Mouse (Mus musculus) heart, postnatal 14 days (tissue): ENCODE measurements around the gene Tnnc2. TPM values are rescaled to one million over a fixed set of nuclear protein-coding genes. Genes with fewer than 3 reads are reported as not detected.
A peak's percentile ranks its signal among the peaks of the same experiment; 100 is the strongest.

Experiments
- DNase-seq, 2 experiments: peaks; one replicate each; pipeline ENCODE4 v3.0.0; 2021 to 2022
- intact Hi-C: fragments of 180-260 bp; cut with DNase I; formaldehyde crosslinking; loops from one replicate; pipeline ENCODE4 v1.15.1; 2025
- long read RNA-seq, 2 experiments: library from polyadenylated mRNA; stranded (forward); transcript quantifications; one replicate each; pipeline ENCODE4 v2.0.0; 2021
- total RNA-seq, 2 experiments: library from RNA; stranded (reverse); gene quantifications; 2 replicates each; pipeline ENCODE4 v1.2.3; 2021

Gene Tnnc2
- not detected for total RNA-seq
- long read RNA-seq, experiment 1 = 0 reads
- long read RNA-seq, experiment 2, partial matches to known transcripts = 0 of 2 reads
- long read RNA-seq, experiment 2, other reads (novel, unspliced or antisense) = 0 of 2 reads

DNA sequence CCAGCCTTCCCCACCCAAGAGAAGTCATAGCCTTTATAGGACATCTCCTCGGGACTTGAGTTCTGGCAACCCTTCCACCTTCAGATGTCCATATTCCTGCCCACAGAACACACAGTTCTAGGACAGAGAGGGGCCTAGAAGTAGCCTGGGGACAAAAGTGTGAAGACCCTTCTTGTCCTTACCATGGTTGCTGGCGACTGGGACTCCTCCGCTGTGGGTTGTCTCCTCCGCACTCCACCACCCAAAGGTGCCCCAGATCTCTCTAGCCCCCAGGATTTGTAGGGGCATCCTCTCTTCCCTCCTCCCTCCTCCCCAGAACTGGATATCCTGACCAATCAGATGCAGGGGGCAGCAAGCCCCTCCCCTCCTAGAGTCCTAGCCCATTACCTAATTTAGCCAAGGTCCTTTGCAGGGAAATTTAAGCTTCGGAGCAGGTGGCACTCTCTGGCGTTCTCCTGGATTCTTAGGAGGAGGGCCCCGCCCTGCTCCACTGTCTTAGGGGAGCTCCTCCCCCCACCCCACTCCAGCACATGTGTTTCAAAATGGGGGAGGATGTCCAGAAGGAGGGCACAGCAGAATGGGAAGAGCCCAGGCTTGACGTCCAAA is at the start of gene Tnnc2:
Gene Tnnc2, minus strand, starts transcription at position 487 of the 606 bp plus-strand sequence.
- intact Hi-C loops = no loop called here
- DNase-seq = no peak

GRCm38 (mm10) chr2:164829090-164829489 is 49.3 kb upstream of the Tnnc2 start:
- DNase-seq = no peak
- intact Hi-C loops = loop anchor here (10.0 kb wide), 1 partner anchor 206 kb away; the partner anchor contains the start of gene Ncoa5

- intact Hi-C loops = loop anchor here (10.0 kb wide), 1 partner anchor 206 kb away; the partner anchor contains the start of gene Ncoa5
- DNase-seq = no peak
Measured at GRCm38 (mm10) chr2:164828437-164828836, 48.7 kb upstream of the Tnnc2 start, which contains the start of gene Spata25. Spata25 (minus strand) TSS chr2:164828537.

GRCm38 (mm10) chr2:164827146-164827850 is 47.5 kb upstream of the Tnnc2 start:
- no peak for DNase-seq
- intact Hi-C loops = loop anchor here (10.0 kb wide), 1 partner anchor 208 kb away; the partner anchor contains the start of gene Ncoa5

- no peak for DNase-seq
- intact Hi-C loops = loop anchor here (10.0 kb wide), 1 partner anchor 209 kb away; the partner anchor contains the start of gene Ncoa5
Measured at GRCm38 (mm10) chr2:164825521-164825920, 45.8 kb upstream of the Tnnc2 start.

DNA sequence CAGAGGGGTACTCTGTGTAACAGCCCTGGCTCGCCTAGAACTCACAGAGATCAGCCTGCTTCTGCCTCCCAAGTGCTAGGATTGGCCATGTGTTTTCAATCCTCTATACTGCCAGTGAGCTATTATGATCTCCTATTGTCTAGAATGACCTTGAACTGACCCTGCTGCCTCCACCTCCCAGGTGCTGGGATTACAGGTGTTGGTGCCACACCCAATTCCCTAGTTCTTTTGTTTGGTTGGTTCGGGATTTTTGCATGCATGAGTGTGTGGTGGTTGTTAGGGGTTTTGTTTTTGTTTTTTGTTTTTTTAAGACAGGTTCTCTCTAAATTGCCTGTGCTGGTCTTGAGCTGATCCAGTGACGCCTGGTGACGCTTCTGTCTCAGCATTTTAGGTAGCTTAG is 44.2 kb upstream of the Tnnc2 start:
- DNase-seq = no peak
- intact Hi-C loops = loop anchor here (10.0 kb wide), 1 partner anchor 211 kb away; the partner anchor contains the start of gene Ncoa5

DNA sequence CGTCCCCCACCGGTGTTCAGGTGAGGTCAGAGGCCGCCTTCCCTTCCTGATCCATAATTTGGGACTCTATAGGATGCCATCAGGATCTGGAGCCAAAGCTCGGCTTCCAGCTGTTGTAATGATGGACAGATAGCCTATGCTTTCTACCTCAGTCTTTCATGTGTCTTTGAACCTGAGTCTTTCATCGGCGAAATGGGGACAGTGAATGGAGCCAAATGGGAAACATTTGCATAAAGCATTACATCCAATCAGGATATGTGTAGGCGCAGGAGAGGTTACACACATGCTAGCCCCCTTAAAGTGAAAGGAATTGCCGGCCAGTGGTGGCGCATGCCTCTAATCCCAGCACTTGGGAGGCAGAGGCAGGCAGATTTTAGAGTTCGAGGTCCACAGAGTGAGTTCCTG is 43.4 kb upstream of the Tnnc2 start:
- intact Hi-C loops = loop anchor here (10.0 kb wide), 1 partner anchor 212 kb away; the partner anchor contains the start of gene Ncoa5
- no peak for DNase-seq

DNA sequence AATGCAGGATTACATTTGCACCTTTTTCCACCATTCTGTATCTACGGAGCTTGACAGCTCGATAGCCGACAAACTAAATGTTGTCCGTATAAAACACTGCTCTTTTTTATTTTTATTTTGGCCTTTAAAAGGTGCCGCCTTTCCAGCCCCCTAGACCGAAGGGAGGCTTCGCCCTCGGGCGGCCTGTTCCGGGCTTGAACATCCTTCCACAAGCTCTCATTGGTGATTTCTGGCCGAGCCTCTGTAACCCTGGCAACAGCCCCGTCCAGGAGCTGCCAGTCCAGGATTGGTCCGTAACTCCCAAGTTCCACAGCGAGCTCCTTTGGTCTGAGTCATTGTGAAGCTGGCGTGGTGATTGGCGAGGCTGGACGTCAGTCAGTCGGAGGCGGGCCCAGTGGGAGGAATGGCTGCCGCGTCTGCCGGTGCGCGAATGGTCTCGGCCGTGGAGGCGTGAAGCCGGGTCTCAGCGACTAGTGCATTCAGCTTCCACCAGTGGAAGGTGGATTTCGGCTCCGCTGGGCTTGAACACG is 42.9 kb upstream of the Tnnc2 start, which contains the start of gene Zswim1:
Gene Zswim1, plus strand, starts transcription at position 51 of the 530 bp plus-strand sequence.
- intact Hi-C loops = loop anchor here (10.0 kb wide), 1 partner anchor 212 kb away; the partner anchor contains the start of gene Ncoa5
- DNase-seq = peak; percentile 99 to 100

- intact Hi-C loops = loop anchor here (10.0 kb wide), 1 partner anchor 214 kb away; the partner anchor contains the start of gene Ncoa5
Measured at GRCm38 (mm10) chr2:164821060-164821459, 41.3 kb upstream of the Tnnc2 start.

GRCm38 (mm10) chr2:164817703-164818102 is 37.9 kb upstream of the Tnnc2 start:
- no peak for DNase-seq
- intact Hi-C loops = no loop called here

More at GRCm38 (mm10) chr2:164821060-164821459, 41.3 kb upstream of the Tnnc2 start:
- DNase-seq = no peak

GRCm38 (mm10) chr2:164817206-164817605 is 37.4 kb upstream of the Tnnc2 start:
- intact Hi-C loops = no loop called here
- no peak for DNase-seq

DNA sequence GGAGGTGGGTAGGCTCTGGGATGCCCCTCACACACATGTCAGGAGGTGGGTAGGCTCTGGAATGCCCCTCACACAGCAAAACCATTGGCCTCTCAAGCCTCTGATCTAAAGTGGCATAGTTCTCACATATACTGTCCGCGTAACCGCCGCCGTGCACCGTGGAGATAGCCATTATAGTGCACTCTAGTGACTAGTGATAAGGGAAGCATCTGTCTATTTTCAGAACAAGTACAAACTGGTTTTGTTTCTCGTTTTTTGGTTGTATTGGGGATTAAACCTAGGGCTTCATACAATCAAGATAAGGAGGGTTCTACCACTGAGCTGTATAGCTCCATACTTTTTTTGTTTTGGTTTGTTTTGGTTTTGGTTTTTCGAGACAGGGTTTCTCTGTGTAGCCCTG is 36.1 kb upstream of the Tnnc2 start:
- DNase-seq = no peak
- intact Hi-C loops = no loop called here

GRCm38 (mm10) chr2:164815348-164815747 is 35.6 kb upstream of the Tnnc2 start:
- DNase-seq = no peak
- intact Hi-C loops = no loop called here

DNA sequence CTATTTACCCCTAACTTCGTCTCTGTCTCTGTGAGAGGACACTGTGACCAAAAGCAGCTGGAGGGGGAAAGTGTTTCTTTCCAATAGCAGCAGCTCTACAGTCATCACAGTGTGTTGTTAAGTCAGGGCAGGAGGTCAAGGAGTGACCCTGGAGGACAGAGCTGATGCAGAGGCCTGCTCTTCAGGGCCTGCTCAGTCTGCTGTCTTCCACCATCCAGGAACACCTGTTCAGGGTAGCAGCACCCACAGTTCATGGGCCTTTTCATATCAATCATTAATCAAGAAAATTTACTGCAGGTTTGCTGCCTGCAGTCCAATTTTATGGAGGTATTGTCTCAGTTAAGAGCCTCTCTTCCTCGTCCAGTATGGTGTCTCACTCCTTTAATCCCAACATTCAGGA is 33.8 kb upstream of the Tnnc2 start:
- intact Hi-C loops = no loop called here
- DNase-seq = no peak

- intact Hi-C loops = no loop called here
- DNase-seq = no peak
Measured at GRCm38 (mm10) chr2:164806614-164807013, 26.8 kb upstream of the Tnnc2 start.

- no peak for DNase-seq
- intact Hi-C loops = no loop called here
Measured at GRCm38 (mm10) chr2:164805332-164805718, 25.6 kb upstream of the Tnnc2 start.

GRCm38 (mm10) chr2:164804533-164805331 is 25.0 kb upstream of the Tnnc2 start, which contains the start of the genes Acot8 and Zswim3:
Acot8 (minus strand) TSS chr2:164804882.
Zswim3 (plus strand) TSS chr2:164805098.
- intact Hi-C loops = no loop called here
- DNase-seq = peak; percentile 96 to 97

DNA sequence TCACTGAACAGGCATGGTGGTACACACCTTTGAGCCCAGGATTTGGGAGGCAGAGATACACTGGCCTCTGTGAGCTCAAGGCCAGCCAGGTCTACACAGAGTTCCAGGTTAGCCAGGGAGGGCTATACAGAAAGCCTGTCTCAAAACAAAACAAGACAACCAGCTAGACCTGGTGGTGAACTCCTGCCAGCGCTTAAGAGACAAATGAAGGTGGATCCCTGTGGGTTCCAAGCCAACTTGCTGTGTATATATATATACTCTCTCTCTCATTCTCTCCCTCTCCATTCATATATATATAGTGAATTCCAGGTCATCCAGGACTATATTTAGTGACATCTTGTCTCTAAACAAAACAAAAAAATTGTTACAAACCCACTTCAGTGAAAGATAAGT is 24.1 kb upstream of the Tnnc2 start:
- no peak for DNase-seq
- intact Hi-C loops = no loop called here

DNA sequence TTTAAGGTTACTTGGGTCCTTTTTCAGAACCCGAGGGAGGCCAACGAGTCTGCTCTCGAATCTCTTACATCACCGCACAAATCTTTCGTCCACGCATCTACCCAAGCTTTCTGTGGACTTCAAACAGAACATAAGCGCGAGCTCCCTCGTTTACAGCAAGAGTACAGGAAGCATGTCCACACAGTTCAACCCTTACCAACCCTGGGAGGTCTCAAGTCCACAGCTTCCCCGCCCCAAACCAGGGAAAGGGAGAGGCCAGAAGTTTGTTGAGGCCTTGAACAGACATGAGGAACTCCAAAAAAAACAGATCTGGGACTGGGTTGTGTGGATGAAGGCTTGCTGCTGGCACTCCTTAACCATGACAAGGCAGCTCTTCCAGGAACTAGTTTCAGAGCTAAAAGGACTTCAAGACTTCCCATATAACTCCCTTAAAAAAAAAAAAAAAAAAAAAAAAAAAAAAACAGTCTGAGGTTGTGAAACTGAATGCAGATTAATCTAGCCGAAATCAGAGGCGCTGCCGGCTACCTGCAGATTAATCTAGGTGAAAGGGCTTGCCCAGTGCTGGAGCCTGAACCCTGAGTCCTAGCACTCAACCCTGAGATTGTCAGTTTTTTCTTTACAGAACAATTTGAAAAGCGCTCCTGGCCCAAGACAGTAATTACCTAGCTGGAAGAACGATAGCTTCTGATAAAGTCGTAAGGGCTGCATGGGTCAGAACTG is 23.6 kb upstream of the Tnnc2 start:
- DNase-seq = no peak
- intact Hi-C loops = no loop called here
